Mouse (Mus musculus): ENCODE results near the gene Gfod1.

Gene Gfod1

DNA sequence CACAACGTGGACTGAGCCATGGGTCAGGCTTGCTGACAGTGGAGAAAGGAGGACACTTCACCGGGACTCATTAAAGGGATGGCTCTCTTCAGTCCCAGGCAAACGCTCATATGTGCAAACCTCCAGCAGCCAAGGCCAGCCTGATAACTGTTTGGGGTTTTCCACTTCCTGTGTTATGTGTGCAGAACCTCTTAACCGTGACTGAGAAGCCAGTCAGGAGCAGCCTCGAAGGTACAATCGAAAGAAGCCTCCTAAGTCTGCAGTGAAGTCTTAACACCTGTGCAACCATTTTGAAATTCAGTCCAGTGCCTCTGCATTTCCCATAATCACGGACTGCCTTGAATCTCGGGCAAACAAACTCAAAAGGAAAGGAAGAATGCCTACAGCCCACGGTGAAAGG is 3.1 kb downstream of the Gfod1 start:
- intact Hi-C loops (cut with DNase I) = loop anchor here (5.0 to 10.0 kb wide), 2 partner anchors 56 to 99 kb away; no protein-coding TSS in a partner anchor

DNA sequence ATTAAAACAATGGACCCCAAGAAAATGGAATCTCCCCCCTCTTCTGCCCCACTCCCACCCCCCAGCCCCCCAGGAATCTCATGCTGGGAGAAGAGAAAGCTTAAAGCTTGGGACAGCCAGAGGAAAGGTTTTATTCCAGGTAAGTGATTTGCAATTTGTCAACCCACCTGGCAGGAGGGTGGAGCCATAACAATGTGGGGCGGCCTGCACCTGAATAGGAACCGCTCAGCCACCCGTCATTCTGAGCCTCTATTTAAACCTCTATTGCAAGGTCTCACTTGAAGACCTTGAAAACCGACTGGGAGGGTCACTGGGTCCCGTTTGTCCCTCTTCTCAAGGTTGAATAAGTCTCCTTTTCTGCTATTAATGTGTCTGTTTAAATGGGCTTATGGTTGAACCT is 3.6 kb downstream of the Gfod1 start:
- intact Hi-C loops (cut with DNase I) = loop anchor here (5.0 to 10.0 kb wide), 2 partner anchors 56 to 98 kb away; no protein-coding TSS in a partner anchor

DNA sequence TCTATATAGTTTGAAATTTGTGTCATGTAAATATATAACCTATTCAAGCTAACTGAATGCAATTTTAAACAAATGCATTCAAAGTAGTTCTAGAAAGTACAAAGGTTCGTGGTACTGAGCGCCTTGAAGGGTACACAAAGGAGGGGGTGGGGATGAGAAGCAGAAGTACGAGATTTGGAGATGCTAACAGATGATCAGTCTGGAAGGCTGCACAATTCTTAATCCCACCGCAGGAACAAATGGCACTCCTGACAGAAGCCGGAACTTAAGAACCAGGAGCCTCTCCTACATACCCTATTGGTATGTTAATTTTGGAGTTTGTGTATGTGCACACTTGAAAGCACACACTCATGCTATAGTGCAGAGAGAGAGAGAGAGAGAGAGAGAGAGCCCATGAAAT is 4.8 kb downstream of the Gfod1 start:
- intact Hi-C loops (cut with DNase I) = no loop called here

DNA sequence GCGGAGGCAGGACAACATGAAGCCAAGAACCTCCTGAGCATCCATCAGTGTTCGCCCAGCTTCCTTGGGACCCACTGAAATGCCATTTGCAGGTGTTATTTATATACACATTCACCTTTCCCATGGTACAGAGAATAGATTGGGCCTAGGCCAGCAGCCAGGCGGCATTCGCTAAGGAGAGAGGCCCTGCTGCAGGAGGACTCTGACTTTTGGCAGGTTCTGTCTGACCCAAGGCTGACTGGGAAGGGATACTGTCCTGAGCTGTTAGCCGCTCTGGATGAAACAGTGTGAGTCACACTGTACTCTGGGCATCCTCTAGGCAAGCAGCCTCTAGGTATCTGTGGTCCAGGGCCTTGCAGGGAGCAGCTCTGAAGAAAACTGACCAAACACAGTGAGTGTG is 6.4 kb downstream of the Gfod1 start:
- intact Hi-C loops (cut with DNase I) = no loop called here

DNA sequence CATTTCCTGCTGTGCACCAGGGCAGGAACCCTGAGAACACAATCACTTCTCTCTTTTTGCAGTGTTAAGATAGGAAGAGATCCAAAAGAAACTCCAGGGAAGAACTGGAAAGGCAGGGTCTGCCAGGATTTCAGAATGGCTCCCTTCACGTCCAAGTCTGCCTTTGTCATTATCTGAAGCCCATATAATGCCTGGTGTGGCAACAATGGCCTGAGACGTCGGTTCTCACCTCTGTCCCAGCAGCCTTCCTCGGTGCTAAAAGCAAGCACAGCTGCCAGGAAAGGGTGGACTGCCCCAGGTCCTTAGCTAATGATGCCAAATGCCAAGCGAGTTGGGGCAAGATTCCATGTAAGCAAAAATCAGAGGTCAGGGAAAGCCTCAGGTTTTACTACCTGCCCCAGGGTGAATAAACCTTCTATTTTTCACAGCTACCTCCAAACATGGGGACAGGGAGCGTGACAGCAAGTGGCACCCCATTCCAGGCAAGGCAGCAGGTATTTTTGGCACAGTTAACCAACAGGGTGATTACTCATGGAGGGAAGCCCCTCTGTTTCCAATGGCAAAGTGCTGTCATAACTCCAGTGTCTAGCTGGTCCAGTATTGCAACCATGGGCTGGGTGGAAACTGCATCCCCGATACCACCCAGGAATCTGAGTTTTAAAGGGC is 7.7 kb downstream of the Gfod1 start:
- intact Hi-C loops (cut with DNase I) = no loop called here

DNA sequence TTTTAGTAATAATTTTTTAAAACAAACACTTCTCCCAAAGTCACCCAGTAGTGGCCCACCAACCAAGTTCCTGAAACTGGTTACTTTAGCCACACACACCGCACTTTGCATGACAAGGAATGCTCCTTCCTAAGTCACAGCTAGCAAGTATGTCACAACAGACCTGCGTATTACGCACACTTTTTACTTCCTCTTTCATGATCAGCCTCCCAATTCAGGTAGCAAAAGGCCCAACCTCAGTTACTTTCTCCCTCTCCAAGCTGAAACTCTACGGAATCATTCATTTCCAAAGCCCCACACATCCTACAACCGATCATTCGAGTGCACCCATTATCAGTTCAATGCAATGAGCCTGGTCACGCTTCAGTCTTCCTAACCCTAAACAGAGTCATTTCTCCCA is 8.3 kb downstream of the Gfod1 start:
- intact Hi-C loops (cut with DNase I) = no loop called here

DNA sequence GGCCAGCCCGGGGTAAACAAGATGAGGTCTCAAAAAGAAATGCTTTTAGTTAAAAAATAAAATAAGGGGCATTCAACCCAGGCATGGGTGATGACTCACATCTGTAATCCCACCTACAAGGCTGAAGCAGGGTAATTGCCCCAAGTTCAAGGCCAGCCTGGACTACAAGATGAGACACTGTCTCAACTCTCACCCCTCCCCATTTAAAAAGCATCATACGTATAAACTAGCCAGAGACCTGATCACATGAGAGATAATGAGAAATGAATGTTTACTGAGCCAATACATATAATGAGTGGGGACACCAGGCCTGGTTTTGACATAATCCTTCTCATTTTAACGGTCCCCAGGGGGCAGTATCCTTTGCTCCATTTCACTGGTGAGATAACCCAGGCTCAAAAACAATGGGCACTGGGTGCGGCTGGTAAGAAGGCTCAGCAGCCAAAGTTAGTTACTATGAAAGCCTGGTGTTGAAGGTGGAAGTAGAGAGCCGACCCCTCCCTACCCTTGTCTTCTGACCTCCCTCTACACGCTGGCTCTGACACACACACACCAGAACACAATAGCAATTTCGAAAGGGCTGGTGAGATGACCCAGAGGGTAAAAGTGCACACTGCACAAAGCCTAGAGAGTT is 8.9 kb downstream of the Gfod1 start:
- intact Hi-C loops (cut with DNase I) = no loop called here

DNA sequence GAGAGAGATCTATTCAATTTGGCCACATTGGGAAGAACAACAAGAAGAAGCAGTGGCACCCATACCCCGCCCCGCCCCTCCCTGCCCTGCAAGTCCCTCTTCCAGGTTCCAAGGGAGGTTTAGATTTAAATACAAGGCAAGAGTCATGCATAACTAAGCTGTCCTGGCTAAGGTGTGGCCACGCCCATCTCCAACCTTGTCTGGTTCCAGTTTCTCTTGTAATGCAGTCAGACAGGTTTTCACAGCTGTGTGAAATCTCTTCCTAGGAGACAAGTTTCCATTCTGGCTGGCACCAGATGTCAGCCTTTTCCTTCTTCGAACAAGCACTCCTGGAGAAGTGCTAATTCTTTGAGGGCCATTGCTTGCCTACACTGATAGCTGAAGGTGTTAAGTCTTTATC is 11.1 kb downstream of the Gfod1 start:
- intact Hi-C loops (cut with DNase I) = no loop called here

DNA sequence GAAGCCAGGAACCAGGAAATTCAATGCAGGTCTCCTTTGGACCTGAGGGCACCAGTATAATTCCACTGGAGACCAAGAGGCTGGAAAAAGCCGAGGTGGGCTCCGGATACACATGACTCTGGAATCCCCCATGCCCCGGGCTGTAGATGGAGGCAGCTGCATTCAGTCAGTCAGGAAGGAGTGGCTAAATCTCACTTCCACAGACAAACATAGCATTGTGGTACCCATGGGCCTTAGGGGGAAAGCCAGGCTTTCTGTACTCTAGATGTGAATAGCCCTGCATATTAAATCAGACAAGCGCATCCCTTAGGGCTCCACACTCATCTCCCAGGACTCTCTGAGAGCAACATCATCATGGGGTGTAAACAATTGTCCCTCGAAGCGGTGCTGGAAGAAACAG is 14.9 kb downstream of the Gfod1 start:
- intact Hi-C loops (cut with DNase I) = no loop called here

DNA sequence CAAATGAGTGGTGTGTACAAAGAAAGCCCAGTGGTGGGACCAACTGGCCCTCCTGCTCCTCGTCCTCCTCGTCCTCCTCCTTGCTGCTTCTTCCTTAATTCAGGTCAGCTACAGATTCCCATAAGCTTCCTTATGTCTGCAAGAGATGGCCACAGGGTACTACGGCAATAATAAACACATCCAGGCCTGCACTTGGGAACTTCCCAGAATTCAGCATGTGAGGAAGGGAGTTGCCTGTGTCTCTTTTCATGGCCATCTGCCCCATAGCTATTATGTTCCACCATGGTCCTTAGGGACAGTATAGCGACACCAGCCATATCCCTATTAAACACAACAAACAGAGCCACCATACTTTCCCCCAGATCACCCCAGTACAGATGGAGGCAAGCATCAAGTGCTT is 15.5 kb downstream of the Gfod1 start:
- intact Hi-C loops (cut with DNase I) = no loop called here

DNA sequence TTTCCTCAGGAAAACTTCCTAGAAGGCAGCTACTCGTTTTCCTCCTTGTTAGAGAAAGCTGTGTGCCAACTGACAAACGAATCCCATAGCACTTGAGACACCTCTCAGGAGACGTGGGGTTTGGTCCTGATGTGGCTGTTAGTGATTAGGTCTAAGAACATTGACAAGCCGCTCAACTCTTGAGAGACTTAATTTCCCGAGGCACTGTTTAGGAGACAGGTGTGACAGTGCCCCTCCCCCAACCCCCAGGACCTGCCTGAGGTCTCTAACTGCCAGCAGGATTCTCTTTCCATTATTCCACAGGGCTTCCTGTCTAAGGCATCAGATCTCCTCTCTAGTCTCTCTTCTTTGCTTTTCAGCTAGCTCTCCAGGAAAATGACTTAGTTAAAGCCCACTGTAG is 15.9 kb downstream of the Gfod1 start:
- intact Hi-C loops (cut with DNase I) = no loop called here

DNA sequence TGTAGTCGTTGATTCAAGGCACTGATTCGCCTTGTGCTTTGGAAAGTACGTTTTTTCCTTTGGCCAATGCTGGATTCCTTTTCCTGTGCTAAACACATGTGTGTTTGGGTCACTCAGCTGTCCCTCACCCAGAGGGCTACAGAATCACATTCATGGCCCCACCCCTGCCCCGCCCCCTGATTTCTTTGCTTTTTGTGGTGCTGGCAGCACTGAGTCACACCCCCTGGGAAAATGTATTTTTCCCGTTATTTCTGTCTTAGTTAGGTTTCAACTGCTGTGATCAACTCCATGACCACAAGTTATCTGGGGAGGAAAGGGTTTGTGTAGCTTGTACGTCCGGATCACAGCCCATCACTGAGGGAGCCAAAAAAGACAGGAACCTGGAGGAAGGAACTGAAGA is 17.1 kb downstream of the Gfod1 start:
- intact Hi-C loops (cut with DNase I) = no loop called here

DNA sequence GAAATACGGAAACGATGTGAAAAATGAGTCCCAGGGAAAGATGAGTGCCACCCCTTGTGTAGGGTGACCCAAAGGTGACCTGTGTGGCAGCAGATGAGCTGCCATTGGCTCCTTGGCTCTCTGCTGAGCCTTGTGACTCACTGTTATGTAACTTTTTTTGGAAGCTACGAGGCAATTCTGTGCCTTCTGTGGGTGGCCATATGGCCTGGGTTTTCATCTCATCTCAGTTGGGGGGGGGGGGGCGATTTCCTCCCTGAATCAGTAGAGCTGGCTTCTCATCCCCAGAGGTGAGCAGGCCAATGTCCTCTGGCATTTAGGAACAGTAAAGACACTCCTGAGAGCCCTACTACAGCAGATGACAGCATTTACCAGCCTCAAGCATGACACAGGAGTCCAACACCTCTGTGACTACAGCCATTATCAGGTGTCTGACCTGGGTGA is 19.2 kb downstream of the Gfod1 start:
- intact Hi-C loops (cut with DNase I) = no loop called here

DNA sequence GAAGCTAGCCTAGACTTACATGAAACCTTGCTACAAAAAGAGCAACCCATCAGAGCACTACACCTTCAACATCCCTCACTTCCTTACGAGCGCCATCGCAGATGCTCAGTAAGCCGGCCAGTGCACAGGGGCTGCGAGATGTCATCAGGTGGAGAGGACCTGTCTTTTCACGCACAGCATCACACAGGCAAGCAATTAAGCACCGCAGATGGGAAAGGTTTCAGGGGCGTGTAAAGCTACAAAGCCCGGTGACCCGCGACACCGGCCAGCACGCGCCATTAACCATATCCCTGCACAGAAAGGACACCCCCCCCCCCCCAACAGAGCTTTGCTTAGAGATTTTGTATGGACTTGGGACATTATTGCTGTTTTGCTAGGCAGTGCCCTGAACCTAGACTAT is 30.1 kb downstream of the Gfod1 start:
- intact Hi-C loops (cut with DNase I) = no loop called here

DNA sequence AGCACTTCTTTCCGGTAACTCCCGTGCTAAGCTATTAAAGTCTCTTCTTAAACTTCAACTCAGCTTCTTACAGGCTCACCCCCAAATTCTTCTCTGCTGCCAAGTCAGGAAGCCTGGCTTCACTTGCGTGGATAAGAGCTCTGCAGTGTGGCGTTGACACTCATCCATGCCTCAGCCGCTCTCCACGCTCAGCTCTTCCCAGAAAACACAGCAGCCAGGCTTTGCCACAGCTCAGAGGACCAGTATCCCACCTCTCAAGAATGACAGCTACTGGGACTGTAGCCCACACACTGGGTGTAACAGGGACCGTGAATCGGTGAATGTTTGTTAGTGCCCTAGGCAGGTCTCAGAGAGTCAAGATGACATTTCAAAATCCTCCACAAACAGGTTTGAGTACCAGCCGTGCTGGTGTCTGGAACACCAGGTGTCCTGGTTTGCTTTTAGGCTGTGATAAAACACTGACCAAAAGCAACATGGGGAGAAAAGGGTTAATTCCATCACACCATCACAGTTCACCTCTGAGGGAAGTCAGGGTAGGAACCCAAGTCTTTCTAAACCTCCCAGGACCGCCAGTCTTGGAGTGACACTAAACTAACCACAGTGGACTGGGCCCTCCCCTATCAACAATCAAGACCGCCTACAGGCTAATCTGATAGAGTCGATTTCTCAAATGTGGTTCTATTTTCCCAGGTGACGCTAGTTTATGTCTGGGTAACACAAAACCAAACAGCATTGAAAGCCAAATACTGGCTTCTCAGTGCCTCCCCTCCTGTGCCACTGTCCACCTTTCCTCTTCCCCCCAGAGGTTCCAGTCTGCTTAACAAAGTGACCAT is 31.5 kb downstream of the Gfod1 start:
- intact Hi-C loops (cut with DNase I) = no loop called here

DNA sequence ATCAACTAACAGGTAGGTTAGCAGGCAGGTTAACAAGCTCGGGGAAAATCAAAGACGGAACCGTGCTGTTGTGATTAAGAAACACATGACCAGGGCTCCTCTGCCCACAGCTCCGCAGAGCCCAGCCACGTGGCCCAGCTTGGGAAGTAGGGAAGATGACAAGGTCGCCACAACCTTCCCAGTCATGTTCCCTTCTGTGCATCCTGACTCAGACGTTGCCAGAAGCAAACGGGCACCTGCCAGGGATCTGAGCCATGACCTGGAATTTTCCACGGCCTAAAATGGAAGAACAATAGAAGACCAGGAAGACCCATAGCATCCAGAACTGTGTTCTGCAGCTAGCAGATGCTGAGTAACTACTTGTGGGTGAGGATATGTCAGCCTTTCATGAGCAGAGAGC is 32.5 kb downstream of the Gfod1 start:
- intact Hi-C loops (cut with DNase I) = no loop called here

DNA sequence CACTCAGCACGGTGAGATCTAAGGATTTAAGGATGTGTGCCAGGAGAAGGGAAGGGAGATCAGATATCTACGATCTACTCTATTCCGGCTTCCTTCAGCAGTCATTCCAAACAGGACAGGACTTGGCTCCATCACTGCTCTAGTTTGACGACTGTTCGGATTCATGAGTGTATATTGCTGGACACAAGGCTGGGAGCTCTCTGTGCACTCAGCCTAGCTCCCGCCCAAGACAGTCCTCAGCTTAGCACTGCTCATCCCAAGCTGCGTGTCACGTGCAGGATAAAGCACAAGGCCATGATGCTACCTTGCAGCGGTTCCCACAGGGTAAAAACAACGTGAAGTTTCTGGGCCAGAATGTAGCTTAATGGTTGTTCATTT is 33.8 kb downstream of the Gfod1 start:
- intact Hi-C loops (cut with DNase I) = no loop called here

DNA sequence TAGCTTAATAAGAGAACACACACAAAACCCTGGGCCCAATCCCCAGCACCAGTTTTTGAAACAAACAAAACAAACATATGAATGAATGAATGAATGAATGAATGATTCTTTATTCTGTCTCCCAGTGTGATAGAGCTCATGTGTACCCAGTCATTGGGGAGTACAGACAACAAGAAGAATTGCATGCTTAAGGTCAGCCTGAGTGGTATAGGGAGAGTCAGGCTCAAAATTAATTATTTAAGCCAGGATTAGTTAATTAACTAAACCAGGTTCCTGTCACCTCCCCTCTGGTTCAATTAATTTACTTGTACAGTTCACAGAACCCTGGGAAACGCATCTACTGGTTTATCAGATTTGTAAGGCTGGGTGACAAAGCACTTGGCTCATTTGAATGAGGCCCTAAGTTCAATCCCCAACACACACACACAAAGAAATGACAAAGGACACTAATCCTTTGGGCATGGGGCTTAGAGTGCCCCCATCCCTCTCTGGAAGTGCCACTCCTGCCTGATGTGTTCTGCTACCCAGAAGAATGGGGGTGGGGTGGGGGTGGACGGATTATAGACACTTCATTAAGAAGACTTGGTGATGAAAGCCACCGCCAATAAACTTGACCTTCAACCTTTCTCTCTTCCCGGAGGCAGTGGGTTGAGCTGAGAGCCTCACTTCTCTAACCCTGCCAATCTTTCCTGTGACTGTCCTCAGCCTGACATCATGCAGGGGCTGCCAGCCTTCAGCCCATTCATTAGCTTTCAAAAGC is 34.3 kb downstream of the Gfod1 start:
- intact Hi-C loops (cut with DNase I) = no loop called here

DNA sequence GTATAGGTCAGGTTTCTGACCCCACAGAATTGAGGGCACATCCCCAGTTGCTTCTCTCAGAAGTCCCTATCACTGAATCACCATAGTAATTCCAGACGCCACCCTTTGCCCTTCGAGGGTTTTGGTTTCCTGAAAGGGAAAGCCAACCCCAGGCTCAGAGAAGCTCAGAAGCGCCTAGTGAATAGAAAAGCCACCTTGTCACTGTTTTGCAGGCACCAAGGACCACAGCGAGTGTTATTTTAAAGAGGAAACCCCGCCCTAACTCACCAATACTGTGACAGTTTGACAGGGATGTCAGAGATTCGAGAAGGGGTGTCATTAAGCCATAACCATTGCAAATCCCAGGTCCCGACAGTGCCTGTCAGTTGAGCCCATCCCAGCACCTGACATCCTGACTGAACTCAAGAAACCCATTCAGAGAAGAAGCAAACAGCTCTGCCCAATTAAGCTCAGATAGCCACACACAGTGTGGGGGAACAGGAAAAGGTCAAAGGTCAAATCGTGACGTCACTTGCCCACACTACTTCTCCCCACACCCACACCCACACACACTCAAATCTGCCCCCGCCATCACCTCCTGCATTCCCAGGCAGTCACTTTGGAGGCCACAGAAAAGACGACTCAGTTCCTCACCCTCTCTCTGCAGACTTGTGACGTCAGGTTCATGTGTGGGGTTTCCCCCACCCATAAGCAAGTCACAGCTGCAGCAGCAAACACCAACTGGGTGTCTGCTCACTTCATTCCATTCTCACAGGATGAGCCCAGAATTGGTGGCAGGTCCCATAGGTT is 35.2 kb downstream of the Gfod1 start:
- intact Hi-C loops (cut with DNase I) = no loop called here

DNA sequence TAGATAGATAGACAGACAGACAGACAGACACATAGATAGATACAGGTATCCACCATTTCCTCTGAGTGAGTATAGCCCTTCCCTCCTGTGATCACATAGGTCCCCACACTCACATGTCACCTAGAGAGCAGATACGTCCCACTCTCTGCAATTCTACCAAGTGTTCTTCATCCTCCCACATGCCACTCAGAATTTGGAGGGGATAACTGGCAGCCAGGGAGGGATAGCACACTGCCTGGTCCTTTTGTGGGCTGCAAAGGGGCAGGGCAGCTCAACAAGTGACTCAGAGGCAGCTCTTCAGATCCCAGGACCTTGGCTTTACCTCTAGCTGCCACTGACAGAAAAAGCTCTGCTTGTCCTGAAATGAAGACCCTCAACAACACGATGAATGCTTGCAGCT is 36.1 kb downstream of the Gfod1 start:
- intact Hi-C loops (cut with DNase I) = no loop called here

DNA sequence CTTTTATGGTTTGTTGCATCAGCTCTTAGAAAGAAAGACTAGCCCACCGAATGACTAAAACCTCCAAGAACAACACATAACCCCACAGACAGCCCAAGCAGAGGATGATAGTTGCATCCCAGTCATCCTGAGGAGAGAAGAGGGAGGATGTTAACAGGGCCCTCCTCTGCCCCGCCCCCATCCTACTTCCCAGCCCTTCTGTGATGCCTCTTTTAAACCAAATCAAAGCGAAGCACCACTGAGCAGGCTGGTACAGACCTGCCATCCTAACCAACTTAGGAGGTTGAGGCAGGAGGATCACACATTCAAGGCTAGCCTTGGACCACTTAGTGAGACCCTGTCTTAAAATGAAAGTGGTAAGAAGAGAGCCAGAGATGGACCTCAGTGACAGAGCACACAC is 36.8 kb downstream of the Gfod1 start:
- intact Hi-C loops (cut with DNase I) = no loop called here

Data from adrenal gland (tissue).